Mouse (Mus musculus) cerebellum, postnatal 36 days (tissue): Measurements from ENCODE around the gene Dusp3.

ENCODE experiments used
- DNase-seq, 2 experiments: peaks; one replicate each; pipeline ENCODE4 v3.0.0; 2021 to 2022; ENCODE audit warnings: mixed read lengths in 2 of 2

Gene Dusp3

GRCm38 (mm10) chr11:101974181-101974580, 12.6 kb downstream of the Dusp3 start:
- no peak for DNase-seq

- DNase-seq = no peak
Observed at GRCm38 (mm10) chr11:101973496-101973895, 13.3 kb downstream of the Dusp3 start.

GRCm38 (mm10) chr11:101972651-101973050, 14.2 kb downstream of the Dusp3 start:
- no peak for DNase-seq

- no peak for DNase-seq
Observed at GRCm38 (mm10) chr11:101972097-101972496, 14.7 kb downstream of the Dusp3 start.

- DNase-seq = no peak
Observed at GRCm38 (mm10) chr11:101971410-101971809, 15.4 kb downstream of the Dusp3 start.

GRCm38 (mm10) chr11:101969835-101970234, 17.0 kb downstream of the Dusp3 start:
- no peak for DNase-seq

- DNase-seq = peak; percentile 85 to 90
Observed at GRCm38 (mm10) chr11:101968791-101969190, 18.0 kb downstream of the Dusp3 start.

- DNase-seq = peak in 1 of 2 experiments; percentile 20
Observed at GRCm38 (mm10) chr11:101968311-101968710, 18.5 kb downstream of the Dusp3 start.

GRCm38 (mm10) chr11:101966965-101967614, 19.7 kb downstream of the Dusp3 start, which contains the start of gene Sost:
TSS of gene Sost (minus strand) at chr11:101967015.
- no peak for DNase-seq

- no peak for DNase-seq
Observed at GRCm38 (mm10) chr11:101965553-101965952, 21.3 kb downstream of the Dusp3 start.

- no peak for DNase-seq
Observed at GRCm38 (mm10) chr11:101964647-101965046, 22.2 kb downstream of the Dusp3 start.

- DNase-seq = peak; percentile 45 to 48
Observed at GRCm38 (mm10) chr11:101963473-101964291, 23.1 kb downstream of the Dusp3 start.

- no peak for DNase-seq
Observed at GRCm38 (mm10) chr11:101963043-101963442, 23.8 kb downstream of the Dusp3 start.

- no peak for DNase-seq
Observed at GRCm38 (mm10) chr11:101957476-101957875, 29.3 kb downstream of the Dusp3 start.

- DNase-seq = no peak
Observed at GRCm38 (mm10) chr11:101953441-101953840, 33.4 kb downstream of the Dusp3 start.

GRCm38 (mm10) chr11:101952541-101953341, 34.1 kb downstream of the Dusp3 start:
- no peak for DNase-seq

GRCm38 (mm10) chr11:101950021-101950420, 36.8 kb downstream of the Dusp3 start:
- peak in 1 of 2 experiments; percentile 31 for DNase-seq

- DNase-seq = no peak
Observed at GRCm38 (mm10) chr11:101946525-101946924, 40.3 kb downstream of the Dusp3 start.

- DNase-seq = peak; percentile 95 to 96
Observed at GRCm38 (mm10) chr11:101943055-101943454, 43.8 kb downstream of the Dusp3 start.

GRCm38 (mm10) chr11:101937108-101937507, 49.7 kb downstream of the Dusp3 start:
- DNase-seq = peak; percentile 42 to 45

- no peak for DNase-seq
Observed at GRCm38 (mm10) chr11:101936421-101936820, 50.4 kb downstream of the Dusp3 start.

- no peak for DNase-seq
Observed at GRCm38 (mm10) chr11:101935743-101936142, 51.1 kb downstream of the Dusp3 start.

- DNase-seq = no peak
Observed at GRCm38 (mm10) chr11:101931978-101932377, 54.8 kb downstream of the Dusp3 start.
